Mouse (Mus musculus): ENCODE measurements around the gene Cebpb. TPM values are rescaled to one million over a fixed set of nuclear protein-coding genes. Genes with fewer than 3 reads are reported as not detected.

Gene Cebpb
- total RNA-seq, 2 experiments from 2014 or later = 18.6 to 21.7 TPM

DNA sequence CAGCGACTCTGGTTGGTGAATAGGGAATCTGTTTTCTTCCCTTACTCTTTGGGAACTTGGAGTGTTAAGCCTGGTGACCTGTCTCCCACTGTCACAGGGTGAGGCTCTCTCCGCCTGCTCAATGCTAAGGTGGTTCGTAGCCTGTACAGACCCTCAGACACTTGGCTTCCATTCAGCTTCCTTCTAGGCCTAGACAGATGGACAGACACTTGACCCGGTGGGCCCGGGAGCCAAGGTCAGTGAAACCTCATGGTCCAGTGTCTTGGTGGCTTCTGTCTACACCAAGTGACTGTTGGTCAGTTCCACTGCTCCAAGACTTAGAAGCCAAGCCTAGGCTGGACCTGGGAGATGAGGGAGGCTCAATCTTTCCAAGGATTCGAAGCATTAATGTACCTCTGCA lies 2.7 kb downstream of the Cebpb start:
- DNase-seq (ENCODE audit: low spot score in 2 of 2) = no peak

- no peak for DNase-seq (ENCODE audit: low spot score in 2 of 2)
Measured at GRCm38 (mm10) chr2:167691871-167692661, 3.4 kb downstream of the Cebpb start.

GRCm38 (mm10) chr2:167692831-167693230 lies 4.1 kb downstream of the Cebpb start:
- DNase-seq (ENCODE audit: low spot score in 2 of 2) = no peak

GRCm38 (mm10) chr2:167693540-167693939 lies 4.8 kb downstream of the Cebpb start:
- no peak for DNase-seq (ENCODE audit: low spot score in 2 of 2)

DNA sequence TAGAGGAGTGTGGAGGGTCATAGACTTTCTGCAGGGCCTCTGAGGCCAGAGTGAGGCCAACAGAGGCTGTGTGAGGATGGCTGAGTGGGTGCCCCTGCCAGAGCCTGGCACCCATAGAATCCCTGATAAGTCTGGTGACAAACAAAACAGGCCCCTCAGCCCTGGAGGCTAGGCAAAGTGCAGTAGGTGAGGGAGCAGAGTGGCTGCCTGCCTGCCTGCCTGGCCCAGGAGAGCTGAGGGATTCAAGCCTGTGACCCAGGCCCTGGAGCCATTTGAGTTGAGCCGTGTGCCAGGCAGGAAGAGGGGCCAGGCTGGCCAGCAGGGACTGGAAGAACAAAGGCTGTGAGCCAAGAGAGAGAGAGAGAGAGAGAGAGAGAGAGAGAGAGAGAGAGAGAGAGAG lies 5.5 kb downstream of the Cebpb start:
- DNase-seq (ENCODE audit: low spot score in 2 of 2) = no peak

DNA sequence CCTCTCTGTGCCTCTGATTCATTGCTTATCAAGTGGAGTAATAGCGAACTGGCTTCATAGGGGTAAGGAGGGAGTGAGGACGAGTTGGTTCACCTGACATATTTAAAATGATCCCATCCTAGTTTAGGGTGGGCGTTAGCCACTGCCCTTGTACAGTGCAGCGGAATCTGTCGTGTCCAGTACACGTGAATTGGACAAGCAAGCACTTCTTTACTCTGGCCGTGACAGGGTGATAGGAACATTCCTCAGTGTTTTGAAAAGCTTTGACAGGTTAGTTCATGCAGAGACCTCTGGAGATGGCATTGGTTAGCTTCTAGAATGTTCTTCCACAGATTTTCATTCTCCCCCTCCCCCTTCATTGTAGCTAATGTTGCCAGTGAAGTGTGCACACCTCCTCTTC lies 6.2 kb downstream of the Cebpb start:
- no peak for DNase-seq (ENCODE audit: low spot score in 2 of 2)

DNA sequence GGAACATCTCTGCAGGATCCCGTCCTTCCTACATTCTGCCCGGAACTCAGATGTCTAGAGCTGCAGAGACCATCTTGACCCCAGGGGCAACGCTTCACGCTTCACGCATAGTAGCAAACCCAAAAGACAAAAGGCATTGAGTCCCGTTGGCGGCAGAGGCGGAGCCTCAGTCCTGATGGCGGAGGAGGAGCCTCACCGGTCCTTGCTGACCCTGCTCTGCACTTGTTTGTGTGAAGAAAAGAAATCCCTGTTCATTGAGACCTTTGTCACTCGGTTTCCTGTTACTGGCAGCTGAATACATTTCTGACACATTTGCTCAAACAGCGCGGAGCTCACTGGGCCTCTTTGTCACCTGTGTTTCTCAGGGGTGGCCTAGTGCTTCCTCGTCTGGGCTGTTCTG lies 6.8 kb downstream of the Cebpb start:
- no peak for DNase-seq (ENCODE audit: low spot score in 2 of 2)

DNA sequence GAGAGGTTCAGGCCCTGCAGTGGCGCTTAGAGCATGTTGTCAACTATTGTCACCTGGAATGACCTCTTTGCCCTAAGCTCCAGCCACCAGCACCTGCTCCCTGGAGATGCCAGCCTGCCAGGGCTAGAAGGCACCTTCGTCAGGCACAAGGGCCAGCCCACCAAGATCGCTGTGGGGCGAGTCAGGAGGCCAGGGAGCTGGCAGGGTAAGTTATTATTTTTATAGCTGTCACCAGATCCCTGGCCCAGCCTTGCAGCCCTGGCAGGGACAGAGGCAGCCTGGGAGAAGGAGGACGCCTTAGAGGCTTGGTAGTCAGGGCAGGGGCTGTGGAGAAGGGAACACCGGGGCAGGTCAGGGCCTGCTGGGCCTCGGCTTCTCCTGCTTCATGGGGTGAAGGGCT lies 7.4 kb downstream of the Cebpb start:
- no peak for DNase-seq (ENCODE audit: low spot score in 2 of 2)

DNA sequence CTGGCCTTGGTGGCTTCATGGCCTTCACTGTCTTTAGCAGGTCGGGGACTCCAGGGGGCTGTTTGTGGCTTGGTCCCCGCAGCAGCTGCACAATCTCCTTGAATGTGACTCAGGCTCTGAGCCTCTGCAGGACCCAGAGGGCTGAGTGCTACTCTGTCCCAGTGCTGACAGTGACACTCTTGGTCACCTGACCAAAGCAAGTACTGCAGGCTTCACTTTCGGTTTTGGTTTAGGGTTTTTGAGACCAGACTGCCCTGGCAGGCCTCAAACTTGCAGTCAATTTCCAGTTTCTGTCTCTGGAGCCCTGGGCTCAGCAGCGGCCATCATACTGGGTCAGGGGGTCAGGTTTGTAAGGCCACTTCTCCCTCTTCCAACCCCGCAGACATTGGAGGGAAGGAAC lies 9.2 kb downstream of the Cebpb start:
- no peak for DNase-seq (ENCODE audit: low spot score in 2 of 2)

DNA sequence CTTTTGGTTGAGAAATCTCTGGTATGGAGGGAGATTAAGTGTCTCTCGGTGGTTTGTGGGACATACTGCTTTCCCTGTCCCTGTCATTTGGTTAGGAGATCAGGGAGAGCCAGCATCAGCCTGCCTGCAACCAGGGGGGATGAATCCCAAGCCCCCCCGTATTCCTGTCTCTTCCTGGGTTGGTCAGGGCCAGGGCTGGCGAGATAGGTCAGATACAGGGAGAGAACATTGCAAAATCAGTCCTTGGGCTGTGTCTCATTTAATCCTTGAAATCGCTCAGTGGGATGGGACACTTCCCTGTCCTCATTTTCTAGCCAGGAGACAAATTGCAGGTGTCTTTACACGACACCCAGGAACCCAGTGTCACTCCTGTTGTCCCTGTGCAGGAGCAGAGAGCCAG lies 11.3 kb downstream of the Cebpb start:
- no peak for DNase-seq (ENCODE audit: low spot score in 2 of 2)

- no peak for DNase-seq (ENCODE audit: low spot score in 2 of 2)
Measured at GRCm38 (mm10) chr2:167701472-167701871, 12.8 kb downstream of the Cebpb start.

DNA sequence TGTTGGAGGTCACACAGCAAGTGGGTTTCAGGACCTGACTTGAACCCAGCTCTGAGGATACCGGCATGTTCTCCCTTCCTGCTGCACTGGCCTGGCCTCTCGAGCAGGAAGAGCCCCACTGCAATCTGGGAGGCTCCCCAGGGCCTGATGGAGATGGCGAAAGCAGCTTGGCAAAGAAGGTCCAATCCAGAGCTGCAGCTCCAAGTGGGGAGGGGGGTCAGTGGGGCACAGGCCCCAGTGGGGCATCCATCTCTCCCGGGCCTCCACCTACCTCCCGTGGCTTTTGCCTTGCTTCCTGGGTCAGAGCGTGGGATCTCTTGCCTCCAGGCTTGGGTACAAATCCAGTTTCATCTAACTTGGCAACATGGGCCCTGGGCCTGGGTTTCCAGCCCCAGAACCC lies 13.4 kb downstream of the Cebpb start:
- DNase-seq (ENCODE audit: low spot score in 2 of 2) = no peak

- no peak for DNase-seq (ENCODE audit: low spot score in 2 of 2)
Measured at GRCm38 (mm10) chr2:167704409-167704808, 15.7 kb downstream of the Cebpb start.

- no peak for DNase-seq (ENCODE audit: low spot score in 2 of 2)
Measured at GRCm38 (mm10) chr2:167706183-167706939, 17.6 kb downstream of the Cebpb start.

GRCm38 (mm10) chr2:167708373-167708772 lies 19.7 kb downstream of the Cebpb start:
- no peak for DNase-seq (ENCODE audit: low spot score in 2 of 2)

DNA sequence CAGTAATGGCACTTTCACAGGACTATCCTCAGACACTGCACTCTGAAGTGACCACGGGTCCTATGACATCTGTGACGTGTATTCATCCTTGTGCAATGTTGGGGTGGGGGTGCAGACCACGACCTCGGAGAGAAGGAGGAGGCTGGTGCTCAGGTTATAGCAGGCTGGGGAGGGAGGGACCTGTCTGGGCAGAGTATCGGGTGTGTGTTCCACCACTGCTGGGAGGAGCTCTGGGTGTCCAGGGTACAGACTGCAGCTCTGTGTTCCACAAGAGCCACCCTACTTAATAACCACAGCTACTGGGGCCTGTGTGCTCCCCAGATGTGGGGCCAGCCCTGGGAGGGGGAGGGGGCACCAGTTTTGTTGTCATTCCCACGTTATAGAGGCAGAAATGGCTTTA lies 21.3 kb downstream of the Cebpb start:
- no peak for DNase-seq (ENCODE audit: low spot score in 2 of 2)

DNA sequence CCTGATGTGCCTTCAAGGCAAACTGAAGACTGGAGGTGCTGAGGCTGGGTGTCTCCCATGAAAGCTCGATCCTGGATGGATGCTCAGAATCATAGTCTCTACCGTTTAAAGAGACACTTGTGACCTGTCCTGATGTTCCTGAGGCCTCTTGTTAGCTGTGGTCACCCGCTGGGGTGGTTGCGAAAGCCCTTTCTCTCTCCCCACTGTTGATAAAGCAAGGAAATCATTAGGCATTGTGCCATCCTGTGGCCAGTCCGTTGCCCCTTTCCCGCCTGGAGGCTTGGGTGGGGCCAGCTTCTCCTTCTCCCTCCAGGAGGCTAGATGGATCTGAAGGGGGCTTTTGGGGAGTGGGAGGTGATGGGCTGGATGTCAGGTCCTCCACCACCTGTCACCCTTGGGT lies 21.9 kb downstream of the Cebpb start:
- DNase-seq (ENCODE audit: low spot score in 2 of 2) = no peak

- DNase-seq (ENCODE audit: low spot score in 2 of 2) = peak in 1 of 2 experiments; percentile 9
Measured at GRCm38 (mm10) chr2:167712872-167713821, 24.4 kb downstream of the Cebpb start.

DNA sequence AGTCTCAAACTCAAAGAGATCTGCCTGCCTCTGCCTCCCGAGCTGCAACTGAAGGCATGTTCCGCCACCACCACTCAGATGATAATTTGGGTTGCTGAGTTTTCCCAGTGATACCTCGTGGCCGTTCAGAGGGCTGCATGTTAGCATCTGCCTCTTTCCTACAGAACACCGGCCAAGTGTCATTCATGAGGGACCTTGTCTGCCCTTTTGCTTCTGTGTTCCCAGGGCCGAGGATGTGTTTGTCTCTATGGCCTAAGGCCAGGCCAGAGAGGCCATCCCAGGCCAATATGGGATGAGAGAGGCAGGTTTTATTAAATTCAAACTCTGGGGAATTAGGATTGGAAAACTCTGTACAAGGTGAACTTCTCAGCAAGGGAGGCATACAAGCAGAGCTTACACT lies 25.6 kb downstream of the Cebpb start:
- no peak for DNase-seq (ENCODE audit: low spot score in 2 of 2)

- peak in 1 of 2 experiments; percentile 14 for DNase-seq (ENCODE audit: low spot score in 2 of 2)
Measured at GRCm38 (mm10) chr2:167715008-167715407, 26.3 kb downstream of the Cebpb start.

GRCm38 (mm10) chr2:167717208-167717607 lies 28.5 kb downstream of the Cebpb start:
- no peak for DNase-seq (ENCODE audit: low spot score in 2 of 2)
